Mouse (Mus musculus) yolk sac, embryonic 10.5 days (tissue): Measurements from ENCODE around the gene Plce1.
A peak's percentile ranks its signal among the peaks of the same experiment; 100 is the strongest.

Experiments
- DNase-seq: peaks from one replicate; pipeline ENCODE4 v3.0.0-alpha.2; 2017; ENCODE audit warnings: low spot score

Plce1 gene

DNA sequence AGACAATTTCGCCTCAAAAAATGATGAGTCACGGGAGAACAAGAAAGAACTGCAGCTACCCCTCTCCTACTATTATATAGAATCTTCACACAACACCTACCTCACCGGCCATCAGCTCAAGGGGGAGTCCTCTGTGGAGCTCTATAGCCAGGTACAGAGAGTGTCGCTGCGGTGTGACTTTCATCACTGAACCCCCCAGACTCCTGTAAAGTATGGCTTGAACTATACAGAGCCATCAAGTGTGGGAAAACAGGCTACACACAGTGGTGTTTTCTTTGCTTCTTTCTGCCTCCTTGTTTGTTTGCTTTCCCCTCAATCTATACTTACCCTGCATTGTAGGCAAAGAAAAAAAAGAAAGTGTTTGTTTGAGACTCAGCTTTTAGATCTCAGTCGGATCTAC, 247.9 kb downstream of the Plce1 start:
- DNase-seq, result no peak

- DNase-seq, result no peak
Observed at GRCm38 (mm10) chr19:38729264-38729663, 248.4 kb downstream of the Plce1 start.

- no peak for DNase-seq
Observed at GRCm38 (mm10) chr19:38744546-38744945, 263.6 kb downstream of the Plce1 start.

DNA sequence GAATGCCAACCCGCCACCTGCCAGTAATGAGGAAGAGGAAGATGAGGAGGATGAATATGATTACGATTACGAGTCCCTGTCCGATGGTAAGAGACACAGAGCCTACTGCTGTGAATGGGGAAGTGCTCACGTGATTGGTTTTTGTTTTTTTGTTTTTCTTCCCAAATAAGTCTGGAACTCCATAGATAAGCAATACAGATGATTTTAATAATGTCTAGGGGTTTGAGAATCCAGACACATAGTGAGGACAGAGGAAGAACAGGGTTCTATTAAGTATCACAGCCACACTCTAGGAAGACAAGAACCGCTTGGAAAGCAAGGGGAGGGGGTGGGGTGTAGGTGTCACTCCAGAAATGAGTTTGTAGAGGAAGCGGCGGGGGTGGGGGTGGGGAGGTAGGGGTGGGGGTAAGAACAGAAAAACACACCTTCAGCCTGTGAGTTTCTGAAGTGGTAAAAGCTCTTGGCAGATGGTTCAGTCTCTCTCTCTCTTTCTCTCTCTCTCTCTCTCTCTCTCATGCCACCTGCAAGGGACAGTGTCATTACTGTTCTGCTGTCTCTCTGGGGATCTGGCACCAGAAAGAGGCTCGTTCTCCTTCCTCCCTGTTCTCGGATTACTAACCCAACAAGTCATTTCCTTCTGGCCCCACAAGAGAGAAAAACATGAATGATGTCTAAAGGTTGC, 265.0 kb downstream of the Plce1 start:
- no peak for DNase-seq

DNA sequence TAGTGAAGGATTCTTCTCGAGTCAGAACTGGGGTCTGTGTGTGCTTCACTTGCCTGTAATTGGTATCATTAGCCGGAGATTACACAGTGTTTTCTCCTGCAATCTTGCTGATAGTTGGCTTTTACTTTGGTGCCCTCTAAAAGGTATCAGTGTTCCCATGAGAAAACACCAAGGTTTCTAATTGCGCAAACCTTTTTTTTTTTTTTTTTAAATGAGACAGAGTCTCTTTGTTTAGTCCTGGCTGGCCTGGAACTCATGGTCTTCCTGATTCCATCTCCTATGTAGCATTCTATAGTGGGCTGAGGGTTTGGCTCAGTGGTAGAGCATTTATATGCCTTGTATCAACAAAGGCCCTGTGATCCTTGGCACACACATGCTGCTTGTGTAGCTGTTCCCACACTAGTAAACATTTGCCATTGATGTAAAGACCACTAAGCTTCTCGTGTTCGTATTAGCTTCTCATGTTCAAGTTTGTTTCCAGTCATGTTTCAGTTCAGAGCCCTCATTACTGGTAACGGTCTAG, 265.6 kb downstream of the Plce1 start:
- DNase-seq, result no peak

- DNase-seq, result no peak
Observed at GRCm38 (mm10) chr19:38750192-38750591, 269.3 kb downstream of the Plce1 start.

DNA sequence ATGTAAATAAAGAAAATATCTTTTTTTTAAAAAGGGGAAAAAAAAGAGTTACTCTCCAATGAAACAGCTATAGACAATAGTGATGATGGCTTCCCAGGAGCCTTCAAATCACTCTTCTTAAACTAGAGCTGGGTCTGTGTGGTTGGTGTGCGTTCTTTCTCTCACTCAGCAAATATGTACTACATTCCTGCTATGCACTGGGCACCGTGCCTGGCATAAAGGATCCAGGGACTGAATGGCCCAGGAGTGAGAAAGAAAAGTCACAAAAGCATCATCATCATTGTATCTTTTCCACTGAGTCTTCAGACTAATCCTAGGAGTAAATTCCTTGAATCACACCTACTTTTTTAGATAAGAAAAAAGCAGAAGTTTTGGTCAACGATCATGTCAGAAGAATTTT, 276.3 kb downstream of the Plce1 start:
- no peak for DNase-seq

DNA sequence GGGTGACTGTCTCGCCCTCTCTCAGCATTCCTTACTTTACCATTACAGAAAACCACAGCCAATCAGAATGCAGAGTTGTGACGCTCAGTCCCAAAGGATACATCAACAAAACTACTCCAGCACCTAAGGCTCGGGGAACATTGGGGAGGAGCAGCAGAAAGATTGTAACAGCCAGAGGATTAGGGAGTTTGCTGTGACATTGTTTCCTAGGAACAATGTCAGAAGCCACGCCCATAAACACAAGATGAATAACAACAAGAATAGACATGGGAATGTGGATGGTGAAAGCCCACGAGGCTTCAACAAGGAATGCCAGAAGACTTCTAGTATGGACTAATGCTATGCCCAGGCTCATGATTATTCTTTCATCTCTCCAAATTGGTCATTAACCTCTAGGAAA, 277.1 kb downstream of the Plce1 start:
- no peak for DNase-seq

DNA sequence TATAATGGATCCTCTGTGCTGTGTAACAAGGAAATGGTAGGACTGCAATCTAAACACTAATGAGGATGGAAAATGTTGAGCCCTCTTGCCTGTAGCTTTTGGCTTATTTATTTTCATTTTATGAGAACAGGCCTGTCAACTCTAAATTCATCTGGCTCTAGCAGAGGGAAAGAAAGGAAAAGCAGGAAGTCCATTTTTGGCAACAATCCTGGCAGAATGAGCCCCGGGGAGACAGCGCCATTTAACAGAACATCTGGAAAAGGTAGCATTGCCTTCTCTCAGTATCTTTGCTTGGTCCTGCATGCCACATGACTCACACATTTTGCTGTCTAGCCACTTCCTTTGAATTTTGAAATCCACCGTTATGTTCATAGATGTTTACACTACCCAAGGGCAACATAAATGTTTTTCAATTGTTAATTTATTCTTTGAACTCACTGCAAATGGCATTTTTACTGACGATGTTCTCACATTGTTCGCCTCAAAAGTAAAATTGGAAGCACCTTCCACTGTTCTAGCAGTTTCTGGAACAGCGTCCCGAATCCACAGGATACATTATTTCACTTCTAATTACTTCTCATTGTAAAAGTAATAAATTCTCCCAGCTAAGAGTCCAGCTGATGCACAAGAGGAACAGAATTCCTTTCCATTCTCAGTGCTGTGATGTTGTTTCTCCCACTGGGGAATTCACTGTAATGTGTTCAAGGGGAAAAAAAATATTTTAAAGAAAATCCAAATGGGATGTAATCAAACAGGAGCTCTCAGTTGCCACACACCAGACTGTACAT, 278.0 kb downstream of the Plce1 start:
- no peak for DNase-seq

GRCm38 (mm10) chr19:38760441-38760840, 279.5 kb downstream of the Plce1 start:
- no peak for DNase-seq

DNA sequence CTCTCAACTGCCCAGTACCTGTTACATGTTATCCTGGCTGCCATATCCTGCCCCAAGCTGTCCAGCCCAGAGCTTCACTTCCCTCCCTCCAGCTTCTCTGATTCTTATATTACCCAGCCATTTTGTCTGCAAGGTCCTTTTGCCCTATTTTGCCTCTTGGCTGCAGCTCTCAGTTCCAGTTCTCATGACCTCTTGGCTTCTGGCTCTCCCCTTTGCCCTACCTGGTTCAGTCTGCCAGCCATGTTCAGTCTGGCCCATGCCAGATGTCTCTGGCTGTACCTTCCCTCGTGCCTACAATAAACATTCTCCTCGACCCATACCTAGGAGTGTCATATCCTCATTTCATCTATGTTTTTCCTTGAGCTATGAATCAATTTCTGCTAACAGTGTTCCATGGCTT, 285.4 kb downstream of the Plce1 start:
- DNase-seq, result no peak

- DNase-seq, result no peak
Observed at GRCm38 (mm10) chr19:38775548-38775947, 294.6 kb downstream of the Plce1 start.

GRCm38 (mm10) chr19:38778805-38779204, 297.9 kb downstream of the Plce1 start:
- no peak for DNase-seq

DNA sequence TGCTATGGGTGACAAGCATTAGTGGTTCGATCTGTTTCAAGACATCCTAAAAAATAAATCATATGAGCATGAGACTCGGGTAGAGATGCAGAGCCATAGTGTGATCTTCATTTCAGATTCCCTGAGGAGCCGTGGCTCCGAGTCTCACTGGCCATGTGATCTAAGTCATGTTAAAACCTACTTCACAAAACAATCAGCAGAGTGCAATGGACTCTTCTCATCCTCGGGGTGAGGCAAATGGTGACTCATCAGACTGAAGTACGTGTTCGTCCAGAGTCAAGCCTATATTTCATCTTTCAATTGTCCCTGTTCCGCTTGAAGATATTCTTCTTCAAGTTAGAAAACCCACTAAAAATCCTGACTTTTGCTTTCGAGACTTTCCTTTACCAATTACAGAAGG, 302.6 kb downstream of the Plce1 start:
- no peak for DNase-seq

DNA sequence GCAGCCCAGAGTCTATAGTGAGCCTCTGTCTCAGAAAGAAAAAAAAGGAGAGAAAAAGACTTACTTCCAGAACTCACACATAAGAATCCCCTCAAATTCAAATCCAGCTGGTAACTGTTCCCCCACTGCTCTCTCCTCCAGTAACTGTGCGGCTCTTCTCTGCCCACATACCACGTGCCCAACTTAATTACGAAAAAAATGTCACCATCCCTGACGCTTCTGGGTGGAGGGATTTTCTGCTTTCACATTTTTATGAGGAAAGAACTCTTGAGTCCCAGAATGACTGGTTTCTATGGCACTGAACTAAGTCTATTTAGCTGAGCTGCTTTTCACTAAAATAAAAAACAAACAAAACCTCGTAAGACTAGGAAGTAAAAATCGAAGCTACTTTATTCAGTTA, 306.8 kb downstream of the Plce1 start:
- no peak for DNase-seq

GRCm38 (mm10) chr19:38793563-38794045, 312.7 kb downstream of the Plce1 start:
- DNase-seq, result no peak

DNA sequence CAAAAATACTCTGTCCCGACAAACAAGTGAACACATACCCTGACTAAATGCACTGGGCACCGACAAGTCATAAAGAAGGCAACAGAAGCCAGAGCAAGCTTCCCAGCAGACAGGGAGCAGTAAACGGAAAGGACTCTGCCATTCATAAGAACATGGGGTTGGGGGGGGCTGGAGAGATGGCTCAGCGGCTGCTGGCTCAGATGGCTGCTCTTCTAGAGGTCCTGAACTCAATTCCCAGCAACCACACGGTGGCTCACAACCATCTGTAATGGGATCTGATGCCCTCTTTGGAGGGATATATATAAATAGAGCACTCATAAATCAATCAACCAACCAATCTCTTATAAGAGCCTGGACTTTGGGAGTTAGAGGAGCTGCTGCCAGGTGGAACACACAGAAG, 315.6 kb downstream of the Plce1 start:
- DNase-seq, result no peak

- DNase-seq, result no peak
Observed at GRCm38 (mm10) chr19:38798291-38798690, 317.4 kb downstream of the Plce1 start.

DNA sequence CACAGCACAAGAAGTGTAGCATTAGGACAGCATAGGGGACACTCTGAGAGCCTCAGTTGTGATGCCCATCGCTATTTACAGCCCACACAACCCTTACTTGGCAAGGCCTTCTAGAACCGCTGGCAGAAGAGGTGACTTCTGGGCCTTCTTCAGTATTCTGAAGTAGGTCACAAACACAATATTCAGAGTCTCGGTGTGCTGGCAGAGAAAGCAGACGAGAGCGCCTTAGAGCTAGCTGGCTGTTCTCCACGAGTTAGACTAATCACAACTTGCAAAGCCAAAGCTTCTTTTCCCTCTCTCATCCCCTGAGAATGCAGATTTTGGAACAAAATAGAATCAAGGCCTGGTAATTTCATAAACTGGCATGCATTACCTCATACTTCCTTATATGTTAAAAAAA, 317.9 kb downstream of the Plce1 start:
- DNase-seq, result no peak

- no peak for DNase-seq
Observed at GRCm38 (mm10) chr19:38818191-38818590, 337.3 kb downstream of the Plce1 start.

DNA sequence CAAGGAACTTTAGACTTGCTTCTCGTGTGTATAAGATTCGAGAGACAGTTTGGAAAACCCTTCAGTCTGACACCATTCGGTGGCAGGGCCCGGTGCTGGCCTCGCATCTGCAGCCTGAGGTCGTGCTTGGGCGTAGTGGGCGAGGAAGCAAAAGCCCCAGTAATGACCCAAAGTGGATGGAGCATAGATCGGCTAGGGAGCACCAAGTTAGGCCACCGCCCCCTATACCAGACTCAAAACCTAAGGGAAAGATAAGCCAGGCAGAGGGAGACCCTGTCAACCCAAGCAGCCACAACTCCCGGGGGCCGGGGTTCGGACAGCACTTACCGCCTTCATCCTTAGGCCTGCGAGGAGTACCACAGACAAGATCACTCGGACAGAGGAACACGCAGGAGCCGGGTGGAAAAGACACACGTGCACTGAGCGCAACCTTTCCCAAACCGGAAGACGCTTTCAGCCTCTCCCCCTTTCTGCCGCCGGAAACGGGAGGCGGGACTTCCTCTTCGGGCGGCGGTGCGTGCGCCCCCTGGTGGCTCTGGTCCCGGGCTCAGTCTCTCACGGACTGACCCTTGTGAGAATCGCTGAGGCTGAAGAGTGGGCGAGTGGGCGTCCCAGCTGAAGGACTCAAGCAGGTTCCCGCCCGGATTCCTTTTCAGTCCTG, 338.0 kb downstream of the Plce1 start, which contains the start of gene Noc3l:
Gene Noc3l (minus strand): TSS at position 472 of the 661 bp plus-strand sequence.
- peak; percentile 90 for DNase-seq

DNA sequence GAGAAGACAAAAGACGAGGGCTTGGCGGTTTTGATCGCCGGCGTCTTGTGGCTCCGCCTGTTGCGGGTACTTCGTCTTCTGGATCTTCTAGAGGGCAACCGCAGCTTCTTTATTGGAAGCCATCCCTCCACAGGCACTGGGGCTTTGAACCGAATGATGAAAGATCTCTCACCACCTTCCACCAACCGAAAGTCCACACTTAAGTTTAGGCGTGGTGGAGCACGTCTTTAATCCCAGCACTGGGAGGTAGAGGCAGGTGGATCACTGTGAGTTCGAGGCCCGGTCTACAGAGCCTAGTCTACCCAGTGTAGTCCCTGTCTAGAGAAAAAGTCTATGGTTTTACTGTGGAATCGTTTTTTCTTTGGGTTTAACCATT, 338.5 kb downstream of the Plce1 start:
- DNase-seq, result no peak
